In genomic region chr2:39225331-39226018, GRCm38 (mm10) we compare ENCODE assay signal across 8 mouse cellular contexts. TPM values are rescaled to one million over a fixed set of nuclear protein-coding genes. Genes with fewer than 3 reads are reported as not detected.
DNase-seq lines count a peak whose midpoint lies in the region; ATAC-seq and TF ChIP-seq lines count a peak whose summit lies in the region.
"Not testable (repeated sequence)": the region's sequence is repeated elsewhere in the genome, so short reads cannot be mapped to it uniquely, and the experiment has no call there.

No protein-coding gene starts in this region.

- not testable (repeated sequence) for ATAC-seq in hindbrain, postnatal 0 days
- ATAC-seq in neural tube, embryonic 14.5 days (ENCODE audit: low read depth), result peak; percentile 63; the same call in 1 of the 2 replicates

- peak overlapping the region; percentile 70 for H3K4me2 ChIP-seq in hindbrain, postnatal 0 days (ENCODE audit: low read depth, low read length)
- H3K4me2 ChIP-seq in neural tube, embryonic 14.5 days (ENCODE audit: low read depth, low read length), result peak overlapping the region; percentile 64

- not testable (repeated sequence) for H3K4me1 ChIP-seq in cortical plate, adult 2 months (ENCODE audit: control insufficient read depth, insufficient read depth, low read length); hindbrain, postnatal 0 days (ENCODE audit: insufficient read depth, low read length)
- H3K4me1 ChIP-seq in neural tube, embryonic 14.5 days (ENCODE audit: control insufficient read depth, insufficient read depth, low read length), result peaks cover 11% of the 10 kb centered on the region

- DNase-seq in MEL-GATA-1-ER (ENCODE audit: extremely low read depth, low read depth), result peak; percentile 37
- peak; percentile 43 to 60 for DNase-seq in frontal cortex, postnatal 36 days (ENCODE audit: low spot score in 2 of 2)
- not testable (repeated sequence) for DNase-seq in hindbrain, postnatal 0 days (ENCODE audit: low spot score)
- peak; percentile 44 to 49 for DNase-seq in left cerebral cortex, adult 8-10 months (ENCODE audit: low spot score in 2 of 2)
- DNase-seq in lung, postnatal 10 days, result peak; percentile 21
- peak; percentile 54 for DNase-seq in testis, postnatal 10 days (ENCODE audit: low spot score)

- TF ChIP-seq CTCF in cortical plate, adult 2 months (IDR thresholded peaks at IDR 0.05; ENCODE audit: extremely low read depth, insufficient read depth, low read length); hindbrain, postnatal 0 days (IDR thresholded peaks at IDR 0.05; ENCODE audit: low read depth): not testable (repeated sequence)

- peak overlapping the region; percentile 83 for H3K9ac ChIP-seq in hindbrain, postnatal 0 days (replicated peaks; ENCODE audit: low read length)
- peak overlapping the region; percentile 71 for H3K9ac ChIP-seq in neural tube, embryonic 14.5 days (replicated peaks; ENCODE audit: low read depth, low read length)

- H3K36me3 ChIP-seq in hindbrain, postnatal 0 days (ENCODE audit: insufficient read depth, low read length); neural tube, embryonic 14.5 days (ENCODE audit: control insufficient read depth, insufficient read depth, low read length): not testable (repeated sequence)

- not testable (repeated sequence) for H3K27me3 ChIP-seq in hindbrain, postnatal 0 days (ENCODE audit: insufficient read depth, low read length); neural tube, embryonic 14.5 days (ENCODE audit: control insufficient read depth, insufficient read depth, low read length)

- H3K4me3 ChIP-seq in cortical plate, adult 2 months (ENCODE audit: insufficient read depth, low read length), result peak overlapping the region; percentile 65
- peak overlapping the region; percentile 85 for H3K4me3 ChIP-seq in hindbrain, postnatal 0 days (ENCODE audit: low read length)
- H3K4me3 ChIP-seq in neural tube, embryonic 14.5 days (ENCODE audit: low read depth, low read length), result peak overlapping the region; percentile 69

- not testable (repeated sequence) for H3K27ac ChIP-seq in cortical plate, adult 2 months (ENCODE audit: insufficient read depth, low read length)
- H3K27ac ChIP-seq in hindbrain, postnatal 0 days, result peak overlapping the region; percentile 95
- H3K27ac ChIP-seq in neural tube, embryonic 14.5 days (ENCODE audit: low read depth, low read length), result peak overlapping the region; percentile 90

- TF ChIP-seq POLR2A in cortical plate, adult 2 months (IDR thresholded peaks at IDR 0.05; ENCODE audit: extremely low read depth, insufficient read depth, low read length), result not testable (repeated sequence)

- 4% methylated on average over 31 of the region's 36 CpGs for WGBS in hindbrain, postnatal 0 days
- WGBS in neural tube, embryonic 14.5 days, result 6% methylated on average over 22 of the region's 36 CpGs

- not testable (repeated sequence) for H3K9me3 ChIP-seq in hindbrain, postnatal 0 days (ENCODE audit: low read length); neural tube, embryonic 14.5 days (ENCODE audit: control insufficient read depth, low read length)

RNA-seq across cellular contexts. Expression of gene Ppp6c, which starts 0.8 kb away (rescaled TPM):
- 45.2 and 47.4 TPM in 2 replicates for polyA plus RNA-seq in cortical plate, adult 2 months (2012; rRNA removed)
- total RNA-seq in hindbrain, postnatal 0 days (2014; rRNA removed), result 42.8 and 46.1 TPM in 2 replicates
- polyA plus RNA-seq in hindbrain, postnatal 0 days (2015; fragmentation: Nextera tagmentation; extraction: Ambion mirVana), result 48.6 and 50.3 TPM in 2 replicates
- 10 to 100 TPM; 55.8 to 69.5 (median 58.4) TPM for total RNA-seq in left cerebral cortex, adult 8-10 months (2022)
- polyA plus RNA-seq in neural tube, embryonic 14.5 days (2014; fragmentation: Nextera tagmentation; extraction: Ambion mirVana), result 80.2 and 81.9 TPM in 2 replicates

RNA-seq across cellular contexts. Expression of gene Scai, which starts 34.9 kb away (rescaled TPM):
- 12.2 and 14.2 TPM in 2 replicates for polyA plus RNA-seq in cortical plate, adult 2 months (2012; rRNA removed)
- total RNA-seq in hindbrain, postnatal 0 days (2014; rRNA removed), result 67.1 and 124 TPM in 2 replicates
- 13.8 and 14.5 TPM in 2 replicates for polyA plus RNA-seq in hindbrain, postnatal 0 days (2015; fragmentation: Nextera tagmentation; extraction: Ambion mirVana)
- 10 to 100 TPM; 52.3 to 65.1 (median 57.8) TPM for total RNA-seq in left cerebral cortex, adult 8-10 months (2022)
- 18.9 and 29.2 TPM in 2 replicates for polyA plus RNA-seq in neural tube, embryonic 14.5 days (2014; fragmentation: Nextera tagmentation; extraction: Ambion mirVana)
